Mouse (Mus musculus) stomach, adult 2 months (tissue): ENCODE data around the gene Hexb. TPM values are rescaled to one million over a fixed set of nuclear protein-coding genes. Genes with fewer than 3 reads are reported as not detected.

Experiments used
- polyA plus RNA-seq: library from polyadenylated mRNA; depleted of rRNA; stranded (reverse); fragments of >200 nt; gene quantifications from 2 replicates; pipeline ENCODE4 v1.2.3, GENCODE M21; 2012; rRNA removed

Hexb gene
- 36.4 and 57.0 TPM in 2 replicates for polyA plus RNA-seq

GRCm38 (mm10) chr13:97197932-97198562 is at the start of gene Hexb:
Gene Hexb (minus strand): TSS chr13:97198357.

GRCm38 (mm10) chr13:97240965-97241786 is 43.0 kb upstream of the Hexb start, which contains the start of gene Enc1:
Gene Enc1 (plus strand): TSS chr13:97241105.

GRCm38 (mm10) chr13:97137466-97138400 is 60.4 kb downstream of the Hexb start, which contains the start of the genes Gfm2 and Nsa2:
Gene Gfm2 (plus strand): TSS chr13:97137937.
Gene Nsa2 (minus strand): TSS chr13:97137937.

Other genes starting within 250 kb of the Hexb start
- 0.06 TPM in 1 of 2 replicates, not detected in the other for gene 1700029F12Rik, start 164.0 kb downstream of the Hexb start, polyA plus RNA-seq
- not detected in 2 replicates for gene Fam169a, start 131.1 kb downstream of the Hexb start, polyA plus RNA-seq
- 0.45 and 1.7 TPM in 2 replicates for gene Gm6169, start 99.1 kb downstream of the Hexb start, polyA plus RNA-seq
- gene Gfm2, start 60.4 kb downstream of the Hexb start, polyA plus RNA-seq: 7.9 and 8.3 TPM in 2 replicates
- 4.1 and 5.0 TPM in 2 replicates for gene Nsa2, start 60.4 kb downstream of the Hexb start, polyA plus RNA-seq
- 5.5 and 6.8 TPM in 2 replicates for gene Enc1, start 42.7 kb upstream of the Hexb start, polyA plus RNA-seq